Mouse (Mus musculus) lung, postnatal 0 days (tissue): Measurements from ENCODE around the gene Pi4ka. TPM values are rescaled to one million over a fixed set of nuclear protein-coding genes. Genes with fewer than 3 reads are reported as not detected.

Source experiments
- ATAC-seq: fragments of 200-750 bp; cut with Nextera tagmentation; 2 replicates; pipeline ENCODE4 v1.8.0; 2017; ENCODE audit warnings: moderate library complexity
- DNase-seq: peaks from one replicate; pipeline ENCODE4 v3.0.0-alpha.2; 2016; ENCODE audit warnings: low spot score
- H3K27ac ChIP-seq: fragments of 300-500 bp; sonication (generic); 2 replicates; pipeline ENCODE4 v1.5.1; 2014; ENCODE audit warnings: antibody characterized with exemption, mild to moderate bottlenecking, low read length, mixed read lengths
- H3K27me3 ChIP-seq: fragments of 300-500 bp; sonication (generic); replicated peaks from 2 replicates; pipeline ENCODE4 v1.6.1; 2014; ENCODE audit warnings: low read length, mixed read lengths; ENCODE audit not compliant: insufficient read depth
- H3K36me3 ChIP-seq: fragments of 300-500 bp; sonication (generic); 2 replicates; pipeline ENCODE4 v1.6.1; 2014; ENCODE audit warnings: low read length, mixed read lengths; ENCODE audit not compliant: insufficient read depth
- H3K4me1 ChIP-seq: fragments of 300-500 bp; sonication (generic); 2 replicates; pipeline ENCODE4 v1.6.1; 2014; ENCODE audit warnings: antibody characterized with exemption, low read depth, low read length, mixed read lengths; ENCODE audit not compliant: insufficient read depth
- H3K4me2 ChIP-seq: fragments of 300-500 bp; sonication (generic); replicated peaks from 2 replicates; pipeline ENCODE4 v1.6.1; 2014; ENCODE audit warnings: low read depth, mild to moderate bottlenecking, low read length, moderate library complexity, mixed read lengths
- H3K4me3 ChIP-seq: fragments of 300-500 bp; sonication (generic); 2 replicates; pipeline ENCODE4 v1.5.1; 2014; ENCODE audit warnings: low read depth, low read length
- H3K9ac ChIP-seq: fragments of 300-500 bp; sonication (generic); replicated peaks from 2 replicates; pipeline ENCODE4 v1.6.1; 2014; ENCODE audit warnings: low read depth, mild to moderate bottlenecking
- H3K9me3 ChIP-seq: fragments of 300-500 bp; sonication (generic); 2 replicates; pipeline ENCODE4 v1.6.1; 2016; ENCODE audit warnings: low read length, mixed read lengths
- CTCF ChIP-seq: IDR thresholded peaks from 2 replicates; pipeline ENCODE4 v1.5.1; 2016; ENCODE audit warnings: antibody characterized with exemption, mild to moderate bottlenecking
- EP300 ChIP-seq: IDR thresholded peaks from 2 replicates; pipeline ENCODE4 v1.6.1; 2016; ENCODE audit warnings: antibody characterized with exemption, mild to moderate bottlenecking, control low read depth
- WGBS: fragments of 180-500 bp; shearing (Covaris S2); extraction: QIAGEN DNeasy Blood & Tissue Kit; methylation state at CpG from one replicate; pipeline ENCODE4 v1.1.7; 2014; 5-methylcytosine and 5-hydroxymethylcytosine counted together
- polyA plus RNA-seq: library from polyadenylated mRNA; unstranded; fragments of >200 nt; fragmentation: Nextera tagmentation; extraction: Ambion mirVana; gene quantifications from 2 replicates; pipeline ENCODE4 v1.2.1, GENCODE M21; 2015

The Pi4ka gene
- polyA plus RNA-seq, 1 experiment from 2014 or later: 14.2 TPM

DNA sequence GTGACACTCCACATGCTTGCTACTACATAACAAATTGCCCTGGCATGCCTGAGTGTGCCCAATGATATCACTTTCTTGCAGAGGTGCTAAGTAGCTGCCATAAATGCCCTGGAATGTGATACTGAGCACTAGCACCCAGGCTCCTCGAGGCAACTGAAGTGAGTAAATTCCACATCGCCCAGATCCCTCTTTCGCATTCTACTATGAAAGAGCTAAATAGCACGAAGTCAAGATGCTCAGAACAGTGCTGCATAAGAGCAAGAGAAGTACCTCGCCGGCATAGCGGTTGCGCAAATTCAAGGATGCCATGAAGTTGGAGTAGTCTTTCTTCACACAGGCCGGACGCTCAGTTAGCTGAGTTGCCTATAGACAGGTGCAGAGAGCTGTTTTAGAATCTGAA lies 97.1 kb downstream of the Pi4ka start:
- ATAC-seq (peak; percentile 89), DNase-seq (peak; percentile 57)
- Histone ChIP-seq H3K36me3 (peaks cover 5% of the 10 kb centered on the region; the same call in 1 of the 2 replicates), H3K27ac (no peak overlapping the region), H3K4me1 (no peaks in the 10 kb centered on the region), H3K4me3 (no peak overlapping the region), H3K27me3 (no peaks in the 10 kb centered on the region), H3K4me2 (no peak overlapping the region), H3K9ac (no peak overlapping the region), H3K9me3 (no peaks in the 10 kb centered on the region)
- 71% methylated on average over 10 of the region's 10 CpGs for WGBS
- TF ChIP-seq CTCF: no peak
- peak; percentile 41; the same call in 1 of the 2 replicates for TF ChIP-seq EP300

DNA sequence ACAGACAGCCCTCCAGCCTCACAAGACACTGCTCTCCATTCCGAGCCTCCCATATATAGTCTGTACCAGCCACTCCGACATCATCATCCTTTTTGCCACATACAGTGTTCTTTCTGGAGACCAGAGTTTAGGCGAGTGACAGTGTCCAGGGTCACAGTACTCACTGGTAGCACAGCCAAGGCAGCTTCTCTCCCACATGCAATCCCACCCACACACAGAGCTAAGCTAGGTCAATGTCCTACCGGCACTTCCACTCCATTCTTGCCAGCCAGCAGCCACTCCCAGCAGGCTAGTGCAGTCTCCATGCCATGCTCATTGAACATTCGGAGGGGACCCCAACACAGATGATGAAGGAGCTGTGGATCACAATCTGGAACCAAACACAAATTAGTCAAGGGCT lies 98.7 kb downstream of the Pi4ka start:
- Histone ChIP-seq H3K4me3 (no peak overlapping the region), H3K9me3 (no peaks in the 10 kb centered on the region), H3K4me1 (no peaks in the 10 kb centered on the region), H3K9ac (no peak overlapping the region), H3K36me3 (peaks cover 5% of the 10 kb centered on the region; the same call in 1 of the 2 replicates), H3K4me2 (no peak overlapping the region), H3K27ac (no peak overlapping the region), H3K27me3 (no peaks in the 10 kb centered on the region)
- no peak for TF ChIP-seq EP300
- TF ChIP-seq CTCF: no peak
- ATAC-seq (no peak), DNase-seq (no peak)
- 93% methylated on average over 5 of the region's 5 CpGs for WGBS

DNA sequence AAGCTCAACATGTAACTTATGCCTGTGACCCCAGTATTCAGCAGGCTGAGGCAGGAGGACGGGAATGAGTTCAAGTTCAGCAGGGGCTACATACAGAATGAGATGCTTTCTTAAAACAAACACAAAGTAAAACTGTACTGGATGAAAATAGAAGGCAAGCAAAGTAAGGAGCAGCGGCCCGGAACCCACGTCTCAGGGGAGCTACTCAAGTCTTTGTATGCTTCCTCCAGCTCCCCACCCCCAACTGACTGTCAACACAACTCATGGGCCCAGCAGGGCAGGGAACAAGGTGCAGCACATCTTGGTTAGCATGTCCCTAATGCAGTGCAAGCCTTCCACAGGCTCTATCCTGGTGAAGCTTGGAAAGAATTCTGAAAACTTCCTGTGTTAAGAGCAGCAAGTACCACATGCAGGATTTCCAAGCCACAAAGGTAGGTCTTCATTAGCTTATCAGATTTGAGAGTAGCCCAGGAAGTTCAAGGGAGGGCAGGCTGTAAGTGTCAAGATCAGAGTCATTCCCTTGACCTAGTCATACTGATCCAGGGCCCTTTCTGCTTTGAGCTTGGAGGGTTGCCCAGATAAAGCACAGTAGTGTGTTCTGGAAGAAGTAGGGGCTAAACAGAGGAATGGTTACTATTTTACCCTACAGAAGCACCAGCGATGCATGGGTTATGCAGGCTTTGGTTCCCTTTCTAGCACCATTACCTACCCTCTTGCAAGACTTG lies 102.4 kb downstream of the Pi4ka start:
- Histone ChIP-seq H3K27me3 (no peaks in the 10 kb centered on the region), H3K27ac (no peak overlapping the region), H3K9ac (no peak overlapping the region), H3K36me3 (peaks cover 26% of the 10 kb centered on the region; the same call in 1 of the 2 replicates), H3K4me3 (no peak overlapping the region), H3K4me2 (no peak overlapping the region), H3K4me1 (no peaks in the 10 kb centered on the region), H3K9me3 (no peaks in the 10 kb centered on the region)
- ATAC-seq: no peak
- DNase-seq: no peak
- TF ChIP-seq CTCF (no peak), EP300 (no peak)
- WGBS: 80% methylated on average over 5 of the region's 5 CpGs

DNA sequence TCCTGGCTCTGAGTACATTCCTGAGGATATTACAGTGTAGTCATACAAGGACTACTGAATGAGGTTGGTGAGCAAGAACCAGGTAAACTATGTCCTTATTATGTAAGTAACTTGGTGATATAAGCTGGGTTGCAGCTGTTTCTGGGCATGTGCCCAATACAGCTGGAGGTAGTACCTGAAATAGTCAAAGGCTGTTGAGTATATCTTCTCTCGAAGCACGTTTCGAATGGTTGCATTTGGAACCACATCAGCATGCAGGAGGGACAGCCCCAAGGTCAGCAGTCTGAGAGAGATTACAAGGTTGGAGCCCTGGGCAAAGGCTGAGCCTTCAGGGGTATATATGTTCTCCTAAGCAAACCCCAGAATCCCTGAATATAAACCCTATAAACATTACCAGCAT lies 105.3 kb downstream of the Pi4ka start:
- Histone ChIP-seq H3K27ac (no peak overlapping the region), H3K4me2 (no peak overlapping the region), H3K4me3 (no peak overlapping the region), H3K4me1 (no peaks in the 10 kb centered on the region), H3K27me3 (no peaks in the 10 kb centered on the region), H3K9me3 (no peaks in the 10 kb centered on the region), H3K36me3 (peaks cover 43% of the 10 kb centered on the region; the same call in 1 of the 2 replicates), H3K9ac (no peak overlapping the region)
- no peak for DNase-seq
- WGBS: 90% methylated on average over 3 of the region's 3 CpGs
- ATAC-seq: no peak
- TF ChIP-seq CTCF (no peak), EP300 (no peak)

DNA sequence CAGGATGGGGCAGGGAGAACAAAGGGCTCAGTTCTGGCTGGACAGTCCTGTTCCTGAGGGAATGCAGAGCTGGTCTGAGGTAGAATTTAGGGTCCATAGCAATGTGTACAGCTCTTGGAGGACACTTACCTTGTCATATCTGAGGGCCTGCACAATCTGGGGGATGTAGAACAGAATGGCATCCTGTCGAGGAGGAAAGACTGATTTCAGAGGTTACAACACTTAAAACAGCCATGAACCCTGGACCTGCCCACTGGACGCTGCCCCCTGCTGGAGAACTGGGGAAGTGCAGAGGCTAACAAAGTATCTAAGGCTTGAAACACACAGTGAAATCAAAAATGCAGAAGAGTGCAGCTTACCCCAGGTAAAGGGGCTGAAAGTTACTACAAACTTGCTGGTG lies 113.4 kb downstream of the Pi4ka start:
- DNase-seq (peak; percentile 69), ATAC-seq (0 out of 2 replicates have a peak, but pooled peaks have one; percentile 23)
- Histone ChIP-seq H3K9me3 (no peaks in the 10 kb centered on the region), H3K9ac (no peak overlapping the region), H3K4me1 (no peaks in the 10 kb centered on the region), H3K27ac (no peak overlapping the region), H3K27me3 (no peaks in the 10 kb centered on the region), H3K4me3 (no peak overlapping the region), H3K36me3 (0 out of 2 replicates have a peak, but pooled peaks cover 14% of the 10 kb centered on the region), H3K4me2 (no peak overlapping the region)
- TF ChIP-seq EP300 (no peak), CTCF (peak; percentile 96)
- WGBS: 5% methylated on average over 2 of the region's 2 CpGs

DNA sequence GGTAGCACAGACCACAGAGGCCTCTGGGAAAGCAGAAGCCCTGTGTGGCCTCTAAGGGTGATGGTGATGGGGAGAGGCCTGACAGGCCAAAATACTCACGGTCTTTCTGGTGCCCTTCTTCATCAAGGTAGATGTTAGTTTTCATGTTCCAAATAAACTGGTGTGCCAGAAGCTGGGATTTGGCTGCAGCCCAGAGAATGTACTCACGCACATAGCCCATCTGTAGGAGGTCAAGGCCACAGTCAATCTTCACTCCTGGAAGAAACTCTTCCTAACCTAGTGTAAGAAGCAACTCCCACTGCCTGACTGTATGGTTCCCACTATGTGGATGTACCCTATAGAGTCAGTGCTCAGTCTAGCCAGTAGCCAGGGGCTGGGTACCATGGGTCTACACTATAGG lies 115.1 kb downstream of the Pi4ka start:
- no peak for ATAC-seq
- Histone ChIP-seq H3K36me3 (peaks cover 4% of the 10 kb centered on the region; the same call in 1 of the 2 replicates), H3K4me1 (no peaks in the 10 kb centered on the region), H3K9me3 (no peaks in the 10 kb centered on the region), H3K4me2 (no peak overlapping the region), H3K4me3 (no peak overlapping the region), H3K9ac (no peak overlapping the region), H3K27ac (no peak overlapping the region), H3K27me3 (no peaks in the 10 kb centered on the region)
- no peak for DNase-seq
- WGBS: 88% methylated on average over 2 of the region's 2 CpGs
- no peak for TF ChIP-seq EP300
- no peak for TF ChIP-seq CTCF
